Mouse (Mus musculus) heart, embryonic 16.5 days (tissue): ENCODE measurements around the gene Alox12b. TPM values are rescaled to one million over a fixed set of nuclear protein-coding genes. Genes with fewer than 3 reads are reported as not detected.

Experiments
- ATAC-seq: fragments of 200-750 bp; cut with Nextera tagmentation; replicated peaks from 2 replicates; pipeline ENCODE4 v1.8.0; 2017; ENCODE audit warnings: moderate number of reproducible peaks; ENCODE audit not compliant: insufficient read depth, low FRiP score; ENCODE audit errors: extremely low read depth
- H3K27ac ChIP-seq: fragments of 300-500 bp; sonication (generic); 2 replicates; pipeline ENCODE4 v1.5.1; 2014; ENCODE audit warnings: mild to moderate bottlenecking, low read length, control low read depth, moderate library complexity
- H3K27me3 ChIP-seq: fragments of 300-500 bp; sonication (generic); 2 replicates; pipeline ENCODE4 v1.6.1; 2014; ENCODE audit warnings: low read length, mixed read lengths; ENCODE audit not compliant: control insufficient read depth, insufficient read depth
- H3K36me3 ChIP-seq: fragments of 300-500 bp; sonication (generic); 2 replicates; pipeline ENCODE4 v1.6.1; 2014; ENCODE audit not compliant: control insufficient read depth, insufficient read depth
- H3K4me1 ChIP-seq: fragments of 300-500 bp; sonication (generic); 2 replicates; pipeline ENCODE4 v1.6.1; 2014; ENCODE audit warnings: low read length, mixed read lengths; ENCODE audit not compliant: control insufficient read depth, insufficient read depth
- H3K4me2 ChIP-seq: fragments of 300-500 bp; sonication (generic); 2 replicates; pipeline ENCODE4 v1.6.1; 2014; ENCODE audit warnings: low read depth, mild to moderate bottlenecking, control low read depth, low read length
- H3K4me3 ChIP-seq: fragments of 300-500 bp; sonication (generic); 2 replicates; pipeline ENCODE4 v1.5.1; 2014; ENCODE audit warnings: mild to moderate bottlenecking, control low read depth, low read length
- H3K9ac ChIP-seq: fragments of 300-500 bp; sonication (generic); 2 replicates; pipeline ENCODE4 v1.6.1; 2014; ENCODE audit warnings: low read length, control low read depth
- H3K9me3 ChIP-seq: fragments of 300-500 bp; sonication (generic); replicated peaks from 2 replicates; pipeline ENCODE4 v1.6.1; 2016; ENCODE audit warnings: low read length; ENCODE audit not compliant: control insufficient read depth
- WGBS: fragments of 180-500 bp; shearing (Covaris S2); extraction: QIAGEN DNeasy Blood & Tissue Kit; methylation state at CpG from one replicate; pipeline ENCODE4 v1.1.7; 2014; 5-methylcytosine and 5-hydroxymethylcytosine counted together
- polyA plus RNA-seq: library from polyadenylated mRNA; unstranded; fragments of >200 nt; fragmentation: Nextera tagmentation; extraction: Ambion mirVana; gene quantifications from 2 replicates; pipeline ENCODE4 v1.2.1, GENCODE M21; 2015

Gene Alox12b
- polyA plus RNA-seq, 1 experiment from 2014 or later, result not detected

GRCm38 (mm10) chr11:69151004-69151403, 5.8 kb upstream of the Alox12b start:
- H3K4me3 ChIP-seq, result peak overlapping the region; percentile 27
- ATAC-seq, result no peak
- no peaks in the 10 kb centered on the region for H3K36me3 ChIP-seq
- 46% methylated on average over 6 of the region's 6 CpGs for WGBS
- H3K4me2 ChIP-seq, result peak overlapping the region; percentile 54
- H3K9me3 ChIP-seq, result no peaks in the 10 kb centered on the region
- 0 out of 2 replicates have a peak, but pooled peaks cover 4% of the 10 kb centered on the region for H3K27me3 ChIP-seq
- no peaks in the 10 kb centered on the region for H3K4me1 ChIP-seq
- peak overlapping the region; percentile 32; the same call in 1 of the 2 replicates for H3K9ac ChIP-seq
- H3K27ac ChIP-seq, result no peak overlapping the region

GRCm38 (mm10) chr11:69153831-69154230, 3.0 kb upstream of the Alox12b start:
- Histone ChIP-seq H3K27me3 (peaks cover 30% of the 10 kb centered on the region), H3K4me1 (no peaks in the 10 kb centered on the region)
- WGBS, result 76% methylated on average over 8 of the region's 8 CpGs

GRCm38 (mm10) chr11:69155351-69155750, 1.4 kb upstream of the Alox12b start:
- 26% methylated on average over 1 of the region's 1 CpGs for WGBS
- H3K27me3 ChIP-seq, result peaks cover 34% of the 10 kb centered on the region

More at GRCm38 (mm10) chr11:69153831-69154230, 3.0 kb upstream of the Alox12b start:
- no peak overlapping the region for H3K4me2 ChIP-seq
- H3K36me3 ChIP-seq, result no peaks in the 10 kb centered on the region
- ATAC-seq, result no peak
- H3K4me3 ChIP-seq, result no peak overlapping the region
- H3K9ac ChIP-seq, result no peak overlapping the region
- no peak overlapping the region for H3K27ac ChIP-seq
- H3K9me3 ChIP-seq, result no peaks in the 10 kb centered on the region

GRCm38 (mm10) chr11:69169313-69169712, 12.5 kb downstream of the Alox12b start:
- Histone ChIP-seq H3K9ac (no peak overlapping the region), H3K4me1 (no peaks in the 10 kb centered on the region), H3K4me3 (no peak overlapping the region), H3K27me3 (peaks cover 5% of the 10 kb centered on the region), H3K4me2 (no peak overlapping the region), H3K27ac (no peak overlapping the region), H3K9me3 (no peaks in the 10 kb centered on the region), H3K36me3 (no peaks in the 10 kb centered on the region)
- no peak for ATAC-seq
- 71% methylated on average over 12 of the region's 12 CpGs for WGBS

More at GRCm38 (mm10) chr11:69155351-69155750, 1.4 kb upstream of the Alox12b start:
- Histone ChIP-seq H3K4me1 (no peaks in the 10 kb centered on the region), H3K36me3 (no peaks in the 10 kb centered on the region), H3K9me3 (no peaks in the 10 kb centered on the region), H3K9ac (no peak overlapping the region), H3K4me2 (no peak overlapping the region), H3K27ac (no peak overlapping the region), H3K4me3 (no peak overlapping the region)
- no peak for ATAC-seq

GRCm38 (mm10) chr11:69171626-69172025, 14.8 kb downstream of the Alox12b start:
- no peaks in the 10 kb centered on the region for H3K4me1 ChIP-seq
- H3K27ac ChIP-seq, result no peak overlapping the region
- ATAC-seq, result no peak
- no peaks in the 10 kb centered on the region for H3K27me3 ChIP-seq
- WGBS, result 26% methylated on average over 7 of the region's 7 CpGs
- H3K9ac ChIP-seq, result no peak overlapping the region
- H3K4me3 ChIP-seq, result no peak overlapping the region
- H3K36me3 ChIP-seq, result no peaks in the 10 kb centered on the region
- H3K9me3 ChIP-seq, result no peaks in the 10 kb centered on the region
- no peak overlapping the region for H3K4me2 ChIP-seq

GRCm38 (mm10) chr11:69172606-69173005, 15.8 kb downstream of the Alox12b start:
- H3K9me3 ChIP-seq, result no peaks in the 10 kb centered on the region
- H3K36me3 ChIP-seq, result no peaks in the 10 kb centered on the region
- H3K27ac ChIP-seq, result no peak overlapping the region
- WGBS, result 83% methylated on average over 2 of the region's 2 CpGs
- H3K4me3 ChIP-seq, result no peak overlapping the region
- no peak overlapping the region for H3K4me2 ChIP-seq
- no peaks in the 10 kb centered on the region for H3K4me1 ChIP-seq
- ATAC-seq, result no peak
- no peak overlapping the region for H3K9ac ChIP-seq
- H3K27me3 ChIP-seq, result no peaks in the 10 kb centered on the region

- ATAC-seq, result no peak
- WGBS, result 70% methylated on average over 7 of the region's 7 CpGs
- H3K4me1 ChIP-seq, result no peaks in the 10 kb centered on the region
- no peak overlapping the region for H3K4me2 ChIP-seq
- no peak overlapping the region for H3K4me3 ChIP-seq
- H3K27me3 ChIP-seq, result no peaks in the 10 kb centered on the region
- no peak overlapping the region for H3K27ac ChIP-seq
- no peaks in the 10 kb centered on the region for H3K9me3 ChIP-seq
- no peaks in the 10 kb centered on the region for H3K36me3 ChIP-seq
- no peak overlapping the region for H3K9ac ChIP-seq
These were observed 17.9 kb downstream of the Alox12b start for GRCm38 (mm10) chr11:69174722-69175121.

- no peak overlapping the region for H3K4me3 ChIP-seq
These were observed 21.7 kb downstream of the Alox12b start for GRCm38 (mm10) chr11:69178525-69178924.

GRCm38 (mm10) chr11:69179512-69179911, 22.7 kb downstream of the Alox12b start:
- 36% methylated on average over 3 of the region's 3 CpGs for WGBS
- H3K4me1 ChIP-seq, result no peaks in the 10 kb centered on the region
- no peak for ATAC-seq

More at GRCm38 (mm10) chr11:69178525-69178924, 21.7 kb downstream of the Alox12b start:
- no peak for ATAC-seq
- no peaks in the 10 kb centered on the region for H3K4me1 ChIP-seq
- no peaks in the 10 kb centered on the region for H3K27me3 ChIP-seq
- H3K4me2 ChIP-seq, result no peak overlapping the region
- H3K9ac ChIP-seq, result no peak overlapping the region
- WGBS, result 84% methylated on average over 3 of the region's 3 CpGs
- H3K27ac ChIP-seq, result no peak overlapping the region
- no peaks in the 10 kb centered on the region for H3K36me3 ChIP-seq
- H3K9me3 ChIP-seq, result no peaks in the 10 kb centered on the region

More at GRCm38 (mm10) chr11:69179512-69179911, 22.7 kb downstream of the Alox12b start:
- no peaks in the 10 kb centered on the region for H3K9me3 ChIP-seq
- no peak overlapping the region for H3K27ac ChIP-seq
- no peaks in the 10 kb centered on the region for H3K27me3 ChIP-seq
- H3K9ac ChIP-seq, result no peak overlapping the region
- H3K4me2 ChIP-seq, result no peak overlapping the region
- H3K36me3 ChIP-seq, result no peaks in the 10 kb centered on the region
- no peak overlapping the region for H3K4me3 ChIP-seq
